Mouse (Mus musculus) E14TG2a.4 (cell line): ENCODE data around the gene Tmem140.

Experiments used
- CTCF ChIP-seq: conservative IDR thresholded peaks from 2 replicates; pipeline ENCODE4 v1.5.1; 2014; ENCODE audit warnings: low read length
- NANOG ChIP-seq: IDR thresholded peaks from 2 replicates; pipeline ENCODE4 v1.6.1; 2014; ENCODE audit warnings: borderline replicate concordance, low read length, mixed read lengths
- POU5F1 ChIP-seq: IDR thresholded peaks from 2 replicates; pipeline ENCODE4 v1.6.1; 2014; ENCODE audit warnings: low read length, borderline replicate concordance

GRCm38 (mm10) chr6:34907696-34908260 is 44.8 kb downstream of the Tmem140 start:
- no peak for TF ChIP-seq CTCF
- TF ChIP-seq NANOG, result no peak
- TF ChIP-seq POU5F1, result no peak
